Mouse (Mus musculus): ENCODE measurements at regions not wholly inside any gene's neighbourhood (a gene's known extent, or its start where the extent isn't known, plus 50 kb on each side); places are given as distances from the start of the nearest gene placed in this dataset.

GRCm38 (mm10) chr1:151045334-151045733, 52.1 kb upstream of the Hmcn1 start:
- no peak for DNase-seq

- peak; percentile 11 to 17 for DNase-seq
These were observed 53.4 kb upstream of the Hmcn1 start for GRCm38 (mm10) chr1:151046626-151047025.

GRCm38 (mm10) chr1:151049726-151050506, 56.7 kb upstream of the Hmcn1 start:
- no peak for DNase-seq

GRCm38 (mm10) chr1:151050507-151050816, 57.2 kb upstream of the Hmcn1 start:
- no peak for DNase-seq

GRCm38 (mm10) chr1:151053268-151053667, 60.0 kb upstream of the Hmcn1 start:
- no peak for DNase-seq

GRCm38 (mm10) chr1:151055396-151055795, 62.2 kb upstream of the Hmcn1 start:
- no peak for DNase-seq

GRCm38 (mm10) chr1:151059546-151060136, 66.4 kb upstream of the Hmcn1 start:
- DNase-seq: no peak

- DNase-seq: no peak
These were observed 71.9 kb upstream of the Hmcn1 start for GRCm38 (mm10) chr1:151065090-151065567.

- DNase-seq: no peak
These were observed 73.3 kb upstream of the Hmcn1 start for GRCm38 (mm10) chr1:151066379-151067128.

- DNase-seq: no peak
These were observed 81.5 kb upstream of the Hmcn1 start for GRCm38 (mm10) chr1:151074508-151075314.

- no peak for DNase-seq
These were observed 82.3 kb upstream of the Hmcn1 start for GRCm38 (mm10) chr1:151075541-151075940.

GRCm38 (mm10) chr1:151078909-151079522, 85.8 kb upstream of the Hmcn1 start:
- DNase-seq: peak; percentile 90 to 95

- DNase-seq: no peak
These were observed 86.6 kb upstream of the Hmcn1 start for GRCm38 (mm10) chr1:151079614-151080360.

GRCm38 (mm10) chr1:151080510-151080980, 87.3 kb upstream of the Hmcn1 start:
- peak in 1 of 2 experiments; percentile 12 for DNase-seq

GRCm38 (mm10) chr1:151082510-151083033, 89.3 kb upstream of the Hmcn1 start:
- DNase-seq: no peak

- DNase-seq: no peak
These were observed 90.6 kb upstream of the Hmcn1 start for GRCm38 (mm10) chr1:151083806-151084205.

- no peak for DNase-seq
These were observed 93.0 kb upstream of the Hmcn1 start for GRCm38 (mm10) chr1:151086111-151086859.

- no peak for DNase-seq
These were observed 94.0 kb upstream of the Hmcn1 start for GRCm38 (mm10) chr1:151087151-151087660.

- no peak for DNase-seq
These were observed 94.4 kb upstream of the Gm47985 start for GRCm38 (mm10) chr1:151087811-151088511.

Measured in cerebellum, postnatal 10 days (tissue).